Mouse (Mus musculus): Measurements from ENCODE around the gene Nipsnap2. TPM values are rescaled to one million over a fixed set of nuclear protein-coding genes. Genes with fewer than 3 reads are reported as not detected.
"Not testable (repeated sequence)": the region's sequence is repeated elsewhere in the genome, so short reads cannot be mapped to it uniquely, and the experiment has no call there.

The Nipsnap2 gene
- total RNA-seq, 2 experiments from 2014 or later, result 72.2 to 84.1 TPM

DNA sequence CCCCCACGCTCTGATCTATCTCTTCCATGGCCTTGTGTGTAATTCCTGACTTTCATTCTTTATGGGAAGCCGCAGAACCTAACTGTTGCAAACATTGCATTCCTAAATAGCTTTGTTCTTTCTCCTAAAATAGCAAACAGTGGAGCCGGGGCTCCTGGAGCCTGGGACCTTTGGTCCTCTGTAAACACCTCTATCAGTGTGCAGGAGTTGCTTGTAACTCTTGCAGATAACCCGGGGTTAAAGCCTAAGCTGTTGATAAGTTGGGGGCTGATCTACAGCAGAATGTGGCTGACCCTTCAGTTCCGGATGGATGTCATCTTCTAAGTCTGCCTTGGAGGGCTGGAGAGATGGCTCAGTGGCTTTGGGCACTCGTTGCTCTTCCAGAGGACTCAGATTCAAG, 19.2 kb downstream of the Nipsnap2 start:
- intact Hi-C loops (cut with DNase I), result no loop called here
- no peak for DNase-seq (ENCODE audit: low spot score in 2 of 2)

DNA sequence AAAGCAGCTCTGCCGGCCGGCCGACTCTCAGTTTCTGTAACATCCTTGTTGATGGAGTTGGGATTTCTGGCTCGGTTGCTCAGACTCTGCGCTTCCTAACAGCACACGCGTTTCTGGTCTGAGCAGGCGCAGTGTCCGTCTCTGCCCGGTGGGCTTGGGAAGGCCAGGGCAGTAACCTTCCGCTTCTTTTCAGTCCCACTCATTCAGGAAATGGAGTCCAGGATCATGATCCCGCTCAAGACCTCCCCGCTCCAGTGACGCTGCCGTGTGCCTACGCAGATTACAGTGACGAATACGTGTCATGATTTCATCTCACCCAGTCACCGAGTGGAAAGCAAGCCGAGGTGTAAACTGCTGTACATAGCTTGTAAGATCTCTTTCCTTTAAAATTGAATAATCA, 32.0 kb downstream of the Nipsnap2 start:
- no peak for DNase-seq (ENCODE audit: low spot score in 2 of 2)
- intact Hi-C loops (cut with DNase I), result no loop called here

GRCm38 (mm10) chr5:129759929-129760480, 35.1 kb downstream of the Nipsnap2 start:
- DNase-seq (ENCODE audit: low spot score in 2 of 2), result no peak
- intact Hi-C loops (cut with DNase I), result no loop called here

DNA sequence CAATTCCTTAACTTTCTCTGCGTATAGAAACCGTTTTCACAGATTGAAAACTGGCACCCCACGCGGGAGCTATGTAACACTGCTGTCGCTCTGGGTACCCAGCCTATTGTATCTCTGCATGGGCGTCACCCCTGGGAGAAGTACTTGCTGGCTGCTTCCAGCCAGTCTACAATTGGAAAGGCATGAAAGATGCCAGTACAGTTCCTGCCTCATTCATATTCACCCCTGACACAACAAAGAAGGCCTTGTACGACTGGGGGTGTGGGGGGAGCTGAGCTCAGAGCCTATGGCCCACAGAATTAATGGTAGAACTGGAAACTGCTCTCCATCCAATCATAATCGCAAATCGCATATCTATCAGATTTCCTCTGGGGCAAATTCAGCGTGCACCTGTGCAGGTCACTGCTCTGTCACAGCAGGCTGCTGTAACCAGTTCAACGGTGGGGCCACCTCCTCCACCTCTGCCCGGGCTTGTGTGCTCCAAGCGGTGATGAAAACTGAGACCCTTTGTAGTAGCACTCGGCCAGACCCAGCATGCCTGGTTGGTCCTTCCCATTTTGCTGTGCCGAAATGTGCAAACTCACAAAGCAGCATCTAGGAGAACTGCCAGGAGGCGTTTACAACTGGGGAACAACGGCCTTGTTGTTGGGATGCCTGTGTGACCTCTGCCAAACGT, 37.1 kb downstream of the Nipsnap2 start:
- intact Hi-C loops (cut with DNase I), result no loop called here
- peak; percentile 51 to 72 for DNase-seq (ENCODE audit: low spot score in 2 of 2)

GRCm38 (mm10) chr5:129770443-129771355, 45.8 kb downstream of the Nipsnap2 start:
- intact Hi-C loops (cut with DNase I), result no loop called here
- DNase-seq (ENCODE audit: low spot score in 2 of 2), result no peak

DNA sequence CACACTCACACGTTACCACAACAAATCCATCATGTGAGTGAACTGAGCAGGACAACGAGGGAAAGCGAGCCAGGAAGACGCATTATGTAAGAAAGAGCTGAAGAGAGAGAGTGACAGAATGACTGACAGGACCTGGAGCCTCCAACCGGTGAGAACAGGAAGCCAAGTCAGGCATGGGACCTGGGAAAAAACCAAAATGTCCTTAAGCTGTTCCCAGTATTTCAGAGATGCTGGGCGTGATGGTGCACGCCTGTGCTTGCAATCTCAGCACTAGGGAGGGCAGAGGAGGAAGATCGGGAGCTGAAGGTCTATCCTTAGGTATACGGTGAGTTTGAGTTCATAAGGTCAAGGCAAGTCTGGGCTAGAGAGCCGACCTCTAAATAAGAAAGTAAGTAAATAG, 47.6 kb downstream of the Nipsnap2 start:
- DNase-seq (ENCODE audit: low spot score in 2 of 2), result no peak
- intact Hi-C loops (cut with DNase I), result no loop called here

GRCm38 (mm10) chr5:129773330-129773729, 48.5 kb downstream of the Nipsnap2 start:
- DNase-seq (ENCODE audit: low spot score in 2 of 2); intact Hi-C loops (cut with DNase I): not testable (repeated sequence)

DNA sequence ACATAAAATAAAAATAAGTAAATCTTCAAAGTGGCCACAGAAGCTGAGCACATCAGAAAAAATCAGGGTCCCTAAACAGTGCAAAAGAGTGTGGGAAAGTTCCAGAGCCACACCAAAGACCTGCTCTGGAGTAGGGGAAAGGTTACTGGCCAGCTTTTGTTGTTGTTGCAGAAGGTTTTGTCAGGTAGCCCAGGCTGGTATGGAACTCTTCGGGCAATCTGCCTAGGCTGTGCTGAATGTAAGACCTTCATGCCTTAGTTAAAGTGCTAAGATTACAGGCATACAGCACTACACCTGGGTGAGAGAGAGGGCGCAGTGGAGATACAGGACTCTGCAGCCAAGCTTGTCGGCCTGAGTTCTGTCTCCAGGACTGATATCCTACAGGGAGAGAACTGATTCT, 49.8 kb downstream of the Nipsnap2 start:
- DNase-seq (ENCODE audit: low spot score in 2 of 2), result no peak

GRCm38 (mm10) chr5:129778348-129778995, 53.6 kb downstream of the Nipsnap2 start:
- no peak for DNase-seq (ENCODE audit: low spot score in 2 of 2)
- intact Hi-C loops (cut with DNase I), result no loop called here

More for the DNA sequence above, 49.8 kb downstream of the Nipsnap2 start:
- intact Hi-C loops (cut with DNase I), result no loop called here

GRCm38 (mm10) chr5:129778996-129779716, 54.3 kb downstream of the Nipsnap2 start:
- intact Hi-C loops (cut with DNase I), result no loop called here

GRCm38 (mm10) chr5:129780131-129780530, 55.3 kb downstream of the Nipsnap2 start:
- DNase-seq (ENCODE audit: low spot score in 2 of 2), result no peak
- intact Hi-C loops (cut with DNase I), result no loop called here

More at GRCm38 (mm10) chr5:129778996-129779716, 54.3 kb downstream of the Nipsnap2 start:
- peak; percentile 77 to 81 for DNase-seq (ENCODE audit: low spot score in 2 of 2)

DNA sequence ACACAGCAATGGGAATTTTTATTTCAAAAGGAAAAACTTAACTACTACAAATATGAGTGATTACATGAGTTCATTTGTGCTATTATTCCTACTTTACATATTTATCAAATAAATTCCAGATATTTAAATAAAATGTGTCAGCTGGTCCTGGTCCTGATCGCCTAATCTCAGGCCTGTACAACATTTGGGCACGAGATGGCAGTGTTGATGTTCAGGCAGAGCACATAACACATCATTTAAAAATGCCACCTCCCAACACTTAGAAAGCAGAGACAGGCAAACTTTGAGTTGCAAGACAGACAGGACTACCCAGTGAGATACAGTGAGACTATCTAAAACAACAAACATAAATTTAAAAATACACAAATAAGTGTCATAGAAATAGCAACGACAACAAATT, 57.3 kb downstream of the Nipsnap2 start:
- peak in 1 of 2 experiments; percentile 33 for DNase-seq (ENCODE audit: low spot score in 2 of 2)
- intact Hi-C loops (cut with DNase I), result no loop called here

DNA sequence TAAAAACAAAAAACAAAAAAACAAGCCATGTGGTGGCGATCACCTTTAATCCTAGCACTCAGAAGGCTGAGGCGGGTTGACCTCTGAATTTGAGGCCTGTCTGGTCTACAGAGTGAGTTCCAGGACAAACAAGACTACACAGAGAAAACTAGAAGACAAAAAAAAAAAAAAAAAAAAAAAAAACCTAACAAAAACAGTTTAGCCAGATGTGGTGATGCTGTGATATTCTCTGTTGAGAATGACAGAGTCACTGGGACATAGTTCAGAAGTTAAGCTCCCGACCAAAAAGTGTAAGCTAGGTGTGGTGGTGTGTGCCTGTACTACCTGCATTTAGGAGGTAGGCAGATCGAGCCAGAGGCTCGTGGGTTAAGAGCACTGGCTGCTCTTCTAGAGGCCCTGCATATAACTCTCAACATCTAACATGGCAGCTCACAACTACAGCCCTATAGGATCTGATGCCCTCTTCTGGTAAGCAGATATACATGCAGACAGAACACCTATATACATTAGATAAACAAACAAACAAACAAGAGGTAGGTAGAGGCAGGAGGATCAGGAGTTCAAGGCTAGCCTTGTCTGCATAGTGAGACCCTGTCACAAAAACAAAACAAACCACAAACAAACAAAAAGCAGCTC, 60.5 kb downstream of the Nipsnap2 start:
- no peak for DNase-seq (ENCODE audit: low spot score in 2 of 2)
- intact Hi-C loops (cut with DNase I), result no loop called here

- DNase-seq (ENCODE audit: low spot score in 2 of 2), result peak in 1 of 2 experiments; percentile 45
- intact Hi-C loops (cut with DNase I), result no loop called here
Observed at GRCm38 (mm10) chr5:129786161-129786560, 61.3 kb downstream of the Nipsnap2 start.

DNA sequence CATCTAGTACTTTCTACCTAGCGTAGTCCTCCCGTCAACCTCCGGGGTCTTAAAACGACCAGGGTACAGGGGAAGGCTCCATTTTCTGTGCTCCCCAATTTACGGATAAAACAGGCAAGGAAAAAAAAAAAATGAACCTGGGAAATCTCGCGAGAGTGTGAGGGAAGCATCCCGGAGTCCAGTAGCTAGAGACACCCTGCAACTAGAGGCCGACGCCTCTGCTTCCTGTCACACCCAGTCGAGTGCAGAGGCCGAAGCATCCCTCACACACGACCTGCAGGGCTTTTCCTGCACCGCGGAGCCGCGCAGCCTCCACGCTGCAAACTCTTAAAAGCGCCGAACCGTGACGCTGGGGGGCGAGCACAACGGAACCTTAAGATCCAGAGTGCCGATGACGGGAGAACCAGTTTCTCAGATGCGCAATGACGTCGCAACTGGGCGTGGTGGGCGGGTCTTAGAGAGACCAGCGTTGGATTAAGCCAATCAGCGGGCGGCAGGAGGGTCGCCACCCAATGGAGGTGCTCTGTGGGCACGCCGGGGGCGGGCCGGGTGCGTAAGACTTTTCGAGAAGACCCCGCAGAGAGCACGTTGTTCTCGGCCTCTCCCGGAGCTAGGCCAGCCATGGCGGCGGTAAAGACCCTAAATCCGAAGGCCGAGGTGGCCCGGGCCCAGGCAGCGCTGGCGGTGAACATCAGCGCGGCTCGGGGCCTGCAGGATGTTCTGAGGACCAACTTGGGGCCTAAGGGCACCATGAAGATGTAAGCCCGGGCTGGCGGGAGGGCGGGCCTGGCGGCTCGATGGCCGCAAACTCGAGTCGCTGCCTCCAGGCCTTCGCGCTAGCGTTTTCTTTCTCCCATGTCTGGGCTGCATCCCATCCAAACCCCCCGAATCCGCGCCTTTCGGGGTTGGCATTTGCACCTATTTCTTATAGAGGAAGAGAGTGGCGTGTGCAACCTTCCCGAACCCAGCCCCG, 62.2 kb downstream of the Nipsnap2 start, which contains the start of gene Psph:
Gene Psph, minus strand, starts transcription at position 632 of the 973 bp plus-strand sequence.
- DNase-seq (ENCODE audit: low spot score in 2 of 2), result peak; percentile 98 to 99
- intact Hi-C loops (cut with DNase I), result no loop called here

- DNase-seq (ENCODE audit: low spot score in 2 of 2), result no peak
- intact Hi-C loops (cut with DNase I), result no loop called here
Observed at GRCm38 (mm10) chr5:129787818-129788593, 63.1 kb downstream of the Nipsnap2 start.

DNA sequence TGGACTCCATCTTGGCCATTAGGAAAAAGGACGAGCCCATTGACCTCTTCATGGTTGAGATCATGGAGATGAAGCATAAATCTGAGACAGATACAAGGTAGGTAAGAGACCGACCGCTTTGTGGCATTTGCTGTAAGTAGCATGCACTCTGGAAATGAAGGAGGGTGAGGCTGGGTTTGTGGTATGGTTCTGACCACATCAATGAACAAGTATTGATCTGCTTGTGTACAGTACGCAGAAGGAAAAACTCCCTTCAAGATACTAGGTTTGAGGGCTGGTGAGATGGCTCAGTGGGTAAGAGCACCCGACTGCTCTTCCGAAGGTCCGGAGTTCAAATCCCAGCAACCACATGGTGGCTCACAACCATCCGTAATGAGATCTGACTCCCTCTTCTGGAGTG, 65.7 kb downstream of the Nipsnap2 start:
- DNase-seq (ENCODE audit: low spot score in 2 of 2); intact Hi-C loops (cut with DNase I): not testable (repeated sequence)

Data from left cerebral cortex, postnatal 14 days (tissue).